Mouse (Mus musculus): ENCODE measurements around the gene Gm13941. TPM values are rescaled to one million over a fixed set of nuclear protein-coding genes. Genes with fewer than 3 reads are reported as not detected.

Gm13941 gene
- total RNA-seq (2014; rRNA removed; ENCODE audit: low replicate concordance), result not detected in 2 replicates
- not detected in 2 replicates for polyA plus RNA-seq (2015; fragmentation: Nextera tagmentation; extraction: Ambion mirVana)

- Histone ChIP-seq H3K9me3 (replicated peaks; ENCODE audit: control insufficient read depth, low read length) (no peaks in the 10 kb centered on the region), H3K4me1 (ENCODE audit: control insufficient read depth, insufficient read depth) (no peaks in the 10 kb centered on the region), H3K9ac (replicated peaks; ENCODE audit: low read depth, low read length) (no peak within 1 kb of the TSS), H3K4me3 (ENCODE audit: low read depth, low read length) (no peak within 1 kb of the TSS), H3K27ac (ENCODE audit: low read depth) (no peak within 1 kb of the TSS), H3K27me3 (ENCODE audit: control insufficient read depth, insufficient read depth, low read length) (no peaks in the 10 kb centered on the region), H3K36me3 (replicated peaks; ENCODE audit: control insufficient read depth, insufficient read depth, low read length) (no peaks in the 10 kb centered on the region), H3K4me2 (ENCODE audit: low read depth, low read length) (no peak within 1 kb of the TSS)
- ATAC-seq (ENCODE audit: insufficient read depth, low read depth) (no peak), DNase-seq (ENCODE audit: low spot score) (no peak)
- TF ChIP-seq CTCF (IDR thresholded peaks at IDR 0.05; ENCODE audit: low read depth) (no peak), EP300 (IDR thresholded peaks at IDR 0.05; ENCODE audit: low read depth) (no peak)
These were observed at the start of gene Gm13941 for GRCm38 (mm10) chr2:111105882-111106281. Gene Gm13941 (minus strand): TSS chr2:111105982.

GRCm38 (mm10) chr2:111152836-111153235 lies 47.1 kb upstream of the Gm13941 start, which contains the start of gene Gm15130:
Gene Gm15130 (minus strand): TSS chr2:111152936.
- no peak for TF ChIP-seq EP300 (IDR thresholded peaks at IDR 0.05; ENCODE audit: low read depth)
- TF ChIP-seq CTCF (IDR thresholded peaks at IDR 0.05; ENCODE audit: low read depth), result no peak
- H3K27me3 ChIP-seq (ENCODE audit: control insufficient read depth, insufficient read depth, low read length), result no peaks in the 10 kb centered on the region
- no peaks in the 10 kb centered on the region for H3K4me1 ChIP-seq (ENCODE audit: control insufficient read depth, insufficient read depth)
- H3K4me3 ChIP-seq (ENCODE audit: low read depth, low read length), result no peak within 1 kb of the TSS
- H3K27ac ChIP-seq (ENCODE audit: low read depth), result no peak within 1 kb of the TSS
- H3K36me3 ChIP-seq (replicated peaks; ENCODE audit: control insufficient read depth, insufficient read depth, low read length), result no peaks in the 10 kb centered on the region
- H3K9ac ChIP-seq (replicated peaks; ENCODE audit: low read depth, low read length), result no peak within 1 kb of the TSS
- no peaks in the 10 kb centered on the region; the same call in 1 of the 2 replicates for H3K9me3 ChIP-seq (replicated peaks; ENCODE audit: control insufficient read depth, low read length)
- WGBS, result 61% methylated on average over 2 of the region's 2 CpGs
- no peak for ATAC-seq (ENCODE audit: insufficient read depth, low read depth)
- DNase-seq (ENCODE audit: low spot score), result no peak
- no peak within 1 kb of the TSS for H3K4me2 ChIP-seq (ENCODE audit: low read depth, low read length)

GRCm38 (mm10) chr2:111135739-111136138 lies 30.0 kb upstream of the Gm13941 start:
- Histone ChIP-seq H3K36me3 (replicated peaks; ENCODE audit: control insufficient read depth, insufficient read depth, low read length) (no peaks in the 10 kb centered on the region), H3K27me3 (ENCODE audit: control insufficient read depth, insufficient read depth, low read length) (no peaks in the 10 kb centered on the region), H3K9me3 (replicated peaks; ENCODE audit: control insufficient read depth, low read length) (no peaks in the 10 kb centered on the region), H3K4me1 (ENCODE audit: control insufficient read depth, insufficient read depth) (no peaks in the 10 kb centered on the region), H3K4me2 (ENCODE audit: low read depth, low read length) (no peak overlapping the region), H3K27ac (ENCODE audit: low read depth) (no peak overlapping the region), H3K9ac (replicated peaks; ENCODE audit: low read depth, low read length) (no peak overlapping the region), H3K4me3 (ENCODE audit: low read depth, low read length) (no peak overlapping the region)
- 50% methylated on average over 5 of the region's 5 CpGs for WGBS
- DNase-seq (ENCODE audit: low spot score), result no peak
- ATAC-seq (ENCODE audit: insufficient read depth, low read depth), result no peak
- no peak for TF ChIP-seq CTCF (IDR thresholded peaks at IDR 0.05; ENCODE audit: low read depth)
- no peak for TF ChIP-seq EP300 (IDR thresholded peaks at IDR 0.05; ENCODE audit: low read depth)

GRCm38 (mm10) chr2:111058586-111059261 lies 47.1 kb downstream of the Gm13941 start:
- peak; percentile 69 for TF ChIP-seq CTCF (IDR thresholded peaks at IDR 0.05; ENCODE audit: low read depth)
- TF ChIP-seq EP300 (IDR thresholded peaks at IDR 0.05; ENCODE audit: low read depth), result no peak
- Histone ChIP-seq H3K27me3 (ENCODE audit: control insufficient read depth, insufficient read depth, low read length) (no peaks in the 10 kb centered on the region), H3K4me1 (ENCODE audit: control insufficient read depth, insufficient read depth) (no peaks in the 10 kb centered on the region), H3K9ac (replicated peaks; ENCODE audit: low read depth, low read length) (no peak overlapping the region), H3K27ac (ENCODE audit: low read depth) (no peak overlapping the region), H3K4me2 (ENCODE audit: low read depth, low read length) (no peak overlapping the region), H3K36me3 (replicated peaks; ENCODE audit: control insufficient read depth, insufficient read depth, low read length) (no peaks in the 10 kb centered on the region), H3K9me3 (replicated peaks; ENCODE audit: control insufficient read depth, low read length) (no peaks in the 10 kb centered on the region), H3K4me3 (ENCODE audit: low read depth, low read length) (no peak overlapping the region)
- ATAC-seq (ENCODE audit: insufficient read depth, low read depth) (no peak), DNase-seq (ENCODE audit: low spot score) (peak; percentile 36)
- 98% methylated on average over 1 of the region's 1 CpGs for WGBS

Other genes with a start within 250 kb of the Gm13941 start
- not detected in 2 replicates for gene Ano3, start 155.1 kb downstream of the Gm13941 start, total RNA-seq (2014; rRNA removed; ENCODE audit: low replicate concordance)
- 0.18 and 0.25 TPM in 2 replicates for gene Ano3, start 155.1 kb downstream of the Gm13941 start, polyA plus RNA-seq (2015; fragmentation: Nextera tagmentation; extraction: Ambion mirVana)
- gene Gm15130, start 47.0 kb upstream of the Gm13941 start, total RNA-seq (2014; rRNA removed; ENCODE audit: low replicate concordance), result not detected in 2 replicates
- gene Gm15130, start 47.0 kb upstream of the Gm13941 start, polyA plus RNA-seq (2015; fragmentation: Nextera tagmentation; extraction: Ambion mirVana), result not detected in 2 replicates
- gene 4930430A15Rik, start 123.6 kb upstream of the Gm13941 start, total RNA-seq (2014; rRNA removed; ENCODE audit: low replicate concordance), result not detected in 2 replicates
- not detected in 2 replicates for gene 4930430A15Rik, start 123.6 kb upstream of the Gm13941 start, polyA plus RNA-seq (2015; fragmentation: Nextera tagmentation; extraction: Ambion mirVana)
- not detected in 2 replicates for gene Olfr1275, start 129.3 kb upstream of the Gm13941 start, total RNA-seq (2014; rRNA removed; ENCODE audit: low replicate concordance)
- gene Olfr1275, start 129.3 kb upstream of the Gm13941 start, polyA plus RNA-seq (2015; fragmentation: Nextera tagmentation; extraction: Ambion mirVana), result not detected in 2 replicates
- gene Olfr1276, start 148.5 kb upstream of the Gm13941 start, total RNA-seq (2014; rRNA removed; ENCODE audit: low replicate concordance), result not detected in 2 replicates
- not detected in 2 replicates for gene Olfr1276, start 148.5 kb upstream of the Gm13941 start, polyA plus RNA-seq (2015; fragmentation: Nextera tagmentation; extraction: Ambion mirVana)
- gene Olfr1277, start 168.1 kb upstream of the Gm13941 start, total RNA-seq (2014; rRNA removed; ENCODE audit: low replicate concordance), result not detected in 2 replicates
- not detected in 2 replicates for gene Olfr1277, start 168.1 kb upstream of the Gm13941 start, polyA plus RNA-seq (2015; fragmentation: Nextera tagmentation; extraction: Ambion mirVana)
- gene Olfr1278, start 184.2 kb upstream of the Gm13941 start, total RNA-seq (2014; rRNA removed; ENCODE audit: low replicate concordance), result not detected in 2 replicates
- not detected in 2 replicates for gene Olfr1278, start 184.2 kb upstream of the Gm13941 start, polyA plus RNA-seq (2015; fragmentation: Nextera tagmentation; extraction: Ambion mirVana)
- gene Olfr1279, start 194.7 kb upstream of the Gm13941 start, total RNA-seq (2014; rRNA removed; ENCODE audit: low replicate concordance), result not detected in 2 replicates
- not detected in 2 replicates for gene Olfr1279, start 194.7 kb upstream of the Gm13941 start, polyA plus RNA-seq (2015; fragmentation: Nextera tagmentation; extraction: Ambion mirVana)
- not detected in 2 replicates for gene Olfr1280, start 208.0 kb upstream of the Gm13941 start, total RNA-seq (2014; rRNA removed; ENCODE audit: low replicate concordance)
- gene Olfr1280, start 208.0 kb upstream of the Gm13941 start, polyA plus RNA-seq (2015; fragmentation: Nextera tagmentation; extraction: Ambion mirVana), result not detected in 2 replicates
- gene Olfr1281, start 220.5 kb upstream of the Gm13941 start, total RNA-seq (2014; rRNA removed; ENCODE audit: low replicate concordance), result not detected in 2 replicates
- gene Olfr1281, start 220.5 kb upstream of the Gm13941 start, polyA plus RNA-seq (2015; fragmentation: Nextera tagmentation; extraction: Ambion mirVana), result not detected in 2 replicates
- not detected in 2 replicates for gene Olfr1282, start 230.1 kb upstream of the Gm13941 start, total RNA-seq (2014; rRNA removed; ENCODE audit: low replicate concordance)
- gene Olfr1282, start 230.1 kb upstream of the Gm13941 start, polyA plus RNA-seq (2015; fragmentation: Nextera tagmentation; extraction: Ambion mirVana), result not detected in 2 replicates

All from heart, postnatal 0 days (tissue).